Mouse (Mus musculus): Measurements from ENCODE around the gene Pprc1.

- TF ChIP-seq CTCF (IDR thresholded peaks at IDR 0.05; ENCODE audit: insufficient read depth, low read depth, low read length) (no peak), POLR2A (IDR thresholded peaks at IDR 0.05; ENCODE audit: insufficient read depth, low read depth, low read length) (no peak)
Observed at GRCm38 (mm10) chr19:45997365-45997764, 47.3 kb upstream of the Pprc1 start.
